Mouse (Mus musculus) ES-E14 (cell line): ENCODE data around the gene Parg. TPM values are rescaled to one million over a fixed set of nuclear protein-coding genes. Genes with fewer than 3 reads are reported as not detected.
"Not testable (repeated sequence)": the region's sequence is repeated elsewhere in the genome, so short reads cannot be mapped to it uniquely, and the experiment has no call there.

ENCODE experiments used
- DNase-seq: peaks from one replicate; pipeline ENCODE4 v3.0.0-alpha.2; 2013; ENCODE audit warnings: low read depth, low spot score
- H3K27ac ChIP-seq: 2 replicates; pipeline ENCODE4 v1.5.1; 2012; ENCODE audit warnings: low read depth, mild to moderate bottlenecking, low read length, moderate library complexity, mixed read lengths; ENCODE audit not compliant: poor library complexity, insufficient read depth, severe bottlenecking
- H3K36me3 ChIP-seq: 2 replicates; pipeline ENCODE4 v1.6.1; 2012; ENCODE audit warnings: mild to moderate bottlenecking, low read length, moderate library complexity, mixed read lengths; ENCODE audit not compliant: control insufficient read depth, poor library complexity, insufficient read depth, severe bottlenecking
- H3K4me1 ChIP-seq, 2 experiments: fragments of 150-350 bp in 1 of 2; sonication (generic) in 1 of 2; 2 replicates each; pipeline ENCODE4 v1.6.1; 2012; ENCODE audit warnings: low read length in 2 of 2, mild to moderate bottlenecking in 1 of 2, mixed read lengths in 1 of 2; ENCODE audit not compliant: control insufficient read depth in 2 of 2, insufficient read depth in 2 of 2, poor library complexity in 1 of 2
- H3K4me3 ChIP-seq, 2 experiments: fragments of 150-350 bp in 1 of 2; sonication (generic) in 1 of 2; 2 replicates each; pipeline ENCODE4 v1.5.1; 2012; ENCODE audit warnings: low read length in 2 of 2, low read depth in 1 of 2, mild to moderate bottlenecking in 1 of 2, mixed read lengths in 1 of 2; ENCODE audit not compliant: insufficient read depth in 1 of 2, poor library complexity in 1 of 2, severe bottlenecking in 1 of 2
- H3K9ac ChIP-seq: 2 replicates; pipeline ENCODE4 v1.6.1; 2012; ENCODE audit warnings: low read depth, mild to moderate bottlenecking, low read length, mixed read lengths; ENCODE audit not compliant: poor library complexity, insufficient read depth, severe bottlenecking
- H3K9me3 ChIP-seq: fragments of 150-350 bp; sonication (generic); 2 replicates; pipeline ENCODE4 v1.6.1; 2012; ENCODE audit warnings: low read depth, mild to moderate bottlenecking, low read length; ENCODE audit not compliant: control insufficient read depth, insufficient read depth
- CHD2 ChIP-seq: IDR thresholded peaks from 2 replicates; pipeline ENCODE4 v1.6.1; 2014; ENCODE audit warnings: mild to moderate bottlenecking, low read depth, low read length, inconsistent platforms
- HCFC1 ChIP-seq: IDR thresholded peaks from 2 replicates; pipeline ENCODE4 v1.6.1; 2012; ENCODE audit warnings: low read length, inconsistent platforms, borderline replicate concordance; ENCODE audit not compliant: insufficient read depth
- MAFK ChIP-seq: IDR thresholded peaks from 2 replicates; pipeline ENCODE4 v1.6.1; 2014; ENCODE audit warnings: mild to moderate bottlenecking, low read depth, low read length, inconsistent platforms; ENCODE audit not compliant: insufficient read depth
- ZC3H11A ChIP-seq: IDR thresholded peaks from 2 replicates; pipeline ENCODE4 v1.6.1; 2012; ENCODE audit warnings: low read depth, mild to moderate bottlenecking, inconsistent platforms, low read length, borderline replicate concordance
- ZNF384 ChIP-seq: IDR thresholded peaks from 2 replicates; pipeline ENCODE4 v1.6.1; 2012; ENCODE audit warnings: low read depth, low read length, inconsistent platforms
- in situ Hi-C, 2 experiments: fragments of 600-800 bp; cut with MboI; formaldehyde crosslinking; loops; one replicate each; pipeline ENCODE4 v1.15.1; 2025; ENCODE audit warnings: low sequenced_read_pairs in 2 of 2, inconsistent platforms in 1 of 2; ENCODE audit not compliant: unreplicated experiment in 2 of 2
- total RNA-seq: library from RNA; depleted of rRNA; stranded (reverse); fragments of 300-350 nt; gene quantifications from 2 replicates; pipeline ENCODE4 v1.2.3, GENCODE M21; 2012

Gene Parg
- total RNA-seq, 1 experiment: 56.9 TPM

DNA sequence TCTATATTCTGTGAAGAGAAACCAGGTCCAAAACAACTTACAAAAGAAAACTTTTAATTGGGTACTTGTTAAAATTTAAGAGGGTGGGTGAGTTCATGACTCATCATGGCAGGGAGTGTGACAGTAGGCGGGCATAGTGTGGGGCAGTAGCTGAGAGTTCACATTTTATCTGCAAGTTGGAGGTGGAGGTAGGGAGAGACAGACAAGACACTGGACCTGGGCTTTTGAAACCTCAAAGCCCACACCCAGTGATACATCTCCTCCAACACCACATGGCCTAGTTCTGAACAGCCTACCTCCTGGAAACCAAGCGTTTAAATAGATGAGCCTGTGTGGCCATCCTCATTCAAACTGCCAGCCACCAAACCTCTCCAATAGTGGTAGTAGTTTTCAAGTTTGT, 26.4 kb upstream of the Parg start:
- no peak overlapping the region for H3K27ac ChIP-seq
- H3K9me3 ChIP-seq: no peaks in the 10 kb centered on the region
- TF ChIP-seq ZNF384 (no peak), ZC3H11A (no peak), HCFC1 (no peak), MAFK (no peak), CHD2 (no peak)
- no peak for DNase-seq
- H3K4me1 ChIP-seq: no peaks in the 10 kb centered on the region
- H3K9ac ChIP-seq: no peak overlapping the region
- peaks cover 21% of the 10 kb centered on the region for H3K36me3 ChIP-seq
- in situ Hi-C loops: no loop called here
- no peak overlapping the region for H3K4me3 ChIP-seq

DNA sequence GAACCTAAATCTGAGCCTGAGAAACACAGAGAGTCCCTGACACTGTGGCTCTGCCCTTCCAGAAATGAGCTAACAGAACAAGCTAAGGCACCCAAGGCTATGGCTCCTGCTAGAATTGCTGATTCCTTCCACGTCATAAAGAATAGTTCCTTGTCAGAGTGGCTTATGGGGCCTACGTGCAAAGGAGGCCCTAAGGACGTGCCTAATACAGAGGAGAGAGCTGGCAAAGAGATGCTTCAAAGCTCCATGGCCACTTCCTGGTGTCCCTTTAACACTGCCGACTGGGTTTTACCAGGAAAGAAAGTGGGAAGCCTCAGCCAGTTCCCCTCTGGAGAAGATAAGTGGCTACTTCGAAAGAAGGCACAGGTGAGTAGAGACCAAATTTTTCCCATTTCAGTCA, 25.2 kb upstream of the Parg start:
- H3K9ac ChIP-seq, H3K27ac ChIP-seq, H3K4me1 ChIP-seq, in situ Hi-C loops, DNase-seq, H3K9me3 ChIP-seq, H3K4me3 ChIP-seq: not testable (repeated sequence)
- peaks cover 28% of the 10 kb centered on the region for H3K36me3 ChIP-seq

DNA sequence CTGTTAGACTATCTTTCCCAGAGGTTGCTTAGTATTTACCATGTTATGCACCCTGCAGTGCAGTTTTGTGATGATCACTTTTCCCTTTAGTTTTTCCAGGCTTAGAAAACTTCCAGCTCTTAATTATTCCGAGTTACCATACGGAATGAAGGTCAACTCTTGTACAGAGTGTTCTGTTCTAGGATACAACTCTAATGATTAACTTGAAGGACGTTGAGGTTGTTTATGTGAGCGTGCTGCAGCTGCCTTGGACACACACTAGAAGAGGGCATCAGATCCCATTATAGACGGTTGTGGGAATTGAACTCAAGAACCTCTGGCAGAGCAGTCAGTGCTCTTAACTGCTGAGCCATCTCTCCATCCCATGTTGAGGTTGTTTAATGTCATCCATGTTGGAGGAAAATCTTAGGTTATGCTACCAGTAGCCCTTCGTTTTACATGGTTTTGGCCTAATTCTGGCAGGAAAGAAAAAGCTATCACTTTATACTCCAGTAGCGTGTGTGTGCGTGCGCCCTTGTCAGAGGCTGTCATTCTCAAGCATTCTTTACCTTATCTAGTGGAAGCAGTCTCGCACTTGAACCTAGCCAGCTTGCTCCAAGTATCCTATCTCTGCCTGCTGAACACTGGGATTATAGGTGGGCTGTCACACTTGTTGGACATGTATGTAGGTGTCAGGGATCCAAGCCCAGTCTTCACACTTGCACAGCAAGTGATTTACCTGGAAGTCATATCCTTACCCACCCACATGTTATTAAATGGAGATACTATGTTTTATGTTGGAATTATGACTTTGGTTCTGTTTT, 22.2 kb upstream of the Parg start:
- Histone ChIP-seq H3K9ac (no peak overlapping the region), H3K4me1 (peaks cover 0 to 1% of the 10 kb centered on the region in 2 experiments; a peak in 1 of 4 replicates), H3K27ac (no peak overlapping the region), H3K36me3 (peaks cover 26% of the 10 kb centered on the region), H3K4me3 (no peak overlapping the region), H3K9me3 (no peaks in the 10 kb centered on the region)
- DNase-seq: no peak
- in situ Hi-C loops: no loop called here
- TF ChIP-seq ZC3H11A (no peak), CHD2 (no peak), HCFC1 (no peak), MAFK (no peak), ZNF384 (no peak)

DNA sequence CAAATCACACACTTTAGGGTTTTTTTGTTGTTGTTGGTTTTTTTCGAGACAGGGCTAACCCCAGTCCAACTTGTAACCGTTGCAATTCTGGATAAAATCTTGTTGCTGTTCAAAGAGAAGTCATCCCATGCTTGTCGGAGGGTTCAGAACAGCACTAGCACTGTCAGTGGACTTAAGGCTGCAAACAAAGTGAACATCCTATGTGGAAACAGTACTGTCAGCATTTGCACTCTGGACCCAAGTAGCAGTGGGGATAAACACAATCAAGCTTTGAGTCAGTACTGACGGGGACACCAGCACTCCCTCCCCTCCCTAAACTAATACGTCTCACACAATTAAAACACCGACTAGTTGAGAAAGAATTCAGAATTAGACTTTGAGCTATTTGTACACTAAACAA, 20.9 kb upstream of the Parg start:
- Histone ChIP-seq H3K9me3 (no peaks in the 10 kb centered on the region), H3K27ac (no peak overlapping the region), H3K4me3 (no peak overlapping the region), H3K4me1 (peaks cover 0 to 1% of the 10 kb centered on the region in 2 experiments; a peak in 1 of 4 replicates), H3K9ac (no peak overlapping the region), H3K36me3 (peaks cover 25% of the 10 kb centered on the region)
- TF ChIP-seq HCFC1: no peak
- no peak for TF ChIP-seq MAFK
- TF ChIP-seq ZC3H11A: no peak
- TF ChIP-seq CHD2: no peak
- no peak for TF ChIP-seq ZNF384
- no peak for DNase-seq
- in situ Hi-C loops: no loop called here

DNA sequence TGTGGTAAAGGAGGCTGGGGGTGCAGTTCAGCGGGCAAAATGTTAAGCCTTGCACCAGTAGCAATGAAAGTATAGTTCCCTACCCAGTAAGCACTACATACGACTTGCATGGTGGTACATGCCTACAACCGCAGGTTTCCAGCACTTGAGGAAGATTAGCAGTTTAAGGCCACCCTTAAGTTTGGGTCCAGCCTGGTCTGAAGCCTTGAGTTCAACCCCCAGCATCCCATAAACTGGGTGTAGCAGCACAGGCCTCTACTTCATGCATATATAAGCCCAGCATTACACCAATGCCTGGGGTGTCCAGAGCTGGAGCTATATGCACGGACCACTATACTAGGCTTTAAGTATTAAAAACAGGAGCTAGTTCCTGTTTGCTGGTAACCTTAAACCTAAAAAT, 17.9 kb upstream of the Parg start:
- H3K9ac ChIP-seq: no peak overlapping the region
- H3K9me3 ChIP-seq: no peaks in the 10 kb centered on the region
- H3K4me3 ChIP-seq: no peak overlapping the region
- H3K36me3 ChIP-seq: peaks cover 31% of the 10 kb centered on the region
- H3K4me1 ChIP-seq: peaks cover 0 to 1% of the 10 kb centered on the region in 2 experiments; a peak in 1 of 4 replicates
- in situ Hi-C loops: no loop called here
- no peak overlapping the region for H3K27ac ChIP-seq
- no peak for DNase-seq
- TF ChIP-seq ZNF384: no peak
- TF ChIP-seq MAFK: no peak
- TF ChIP-seq HCFC1: no peak
- no peak for TF ChIP-seq ZC3H11A
- no peak for TF ChIP-seq CHD2
